Mouse (Mus musculus): ENCODE measurements around the gene Vasp.
"Not testable (repeated sequence)": the region's sequence is repeated elsewhere in the genome, so short reads cannot be mapped to it uniquely, and the experiment has no call there.

Gene Vasp

GRCm38 (mm10) chr7:19303770-19304169, 32.2 kb upstream of the Vasp start:
- DNase-seq (ENCODE audit: low spot score in 2 of 2): no peak

DNA sequence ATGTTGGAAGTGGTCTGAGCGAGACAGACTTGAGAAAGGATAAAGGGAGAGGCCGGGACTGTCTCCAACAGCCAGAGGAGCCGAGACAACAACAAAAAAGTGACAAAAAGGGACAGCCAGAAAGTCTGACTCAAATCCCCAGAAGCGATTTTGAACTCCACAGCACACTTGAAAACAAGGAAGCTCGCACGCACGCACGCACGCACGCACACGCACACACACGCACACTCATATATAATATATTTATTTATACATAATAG, 31.4 kb upstream of the Vasp start:
- no peak for DNase-seq (ENCODE audit: low spot score in 2 of 2)

GRCm38 (mm10) chr7:19302264-19303045, 30.8 kb upstream of the Vasp start:
- no peak for DNase-seq (ENCODE audit: low spot score in 2 of 2)

- no peak for DNase-seq (ENCODE audit: low spot score in 2 of 2)
These were observed 30.0 kb upstream of the Vasp start for GRCm38 (mm10) chr7:19301461-19302263.

DNA sequence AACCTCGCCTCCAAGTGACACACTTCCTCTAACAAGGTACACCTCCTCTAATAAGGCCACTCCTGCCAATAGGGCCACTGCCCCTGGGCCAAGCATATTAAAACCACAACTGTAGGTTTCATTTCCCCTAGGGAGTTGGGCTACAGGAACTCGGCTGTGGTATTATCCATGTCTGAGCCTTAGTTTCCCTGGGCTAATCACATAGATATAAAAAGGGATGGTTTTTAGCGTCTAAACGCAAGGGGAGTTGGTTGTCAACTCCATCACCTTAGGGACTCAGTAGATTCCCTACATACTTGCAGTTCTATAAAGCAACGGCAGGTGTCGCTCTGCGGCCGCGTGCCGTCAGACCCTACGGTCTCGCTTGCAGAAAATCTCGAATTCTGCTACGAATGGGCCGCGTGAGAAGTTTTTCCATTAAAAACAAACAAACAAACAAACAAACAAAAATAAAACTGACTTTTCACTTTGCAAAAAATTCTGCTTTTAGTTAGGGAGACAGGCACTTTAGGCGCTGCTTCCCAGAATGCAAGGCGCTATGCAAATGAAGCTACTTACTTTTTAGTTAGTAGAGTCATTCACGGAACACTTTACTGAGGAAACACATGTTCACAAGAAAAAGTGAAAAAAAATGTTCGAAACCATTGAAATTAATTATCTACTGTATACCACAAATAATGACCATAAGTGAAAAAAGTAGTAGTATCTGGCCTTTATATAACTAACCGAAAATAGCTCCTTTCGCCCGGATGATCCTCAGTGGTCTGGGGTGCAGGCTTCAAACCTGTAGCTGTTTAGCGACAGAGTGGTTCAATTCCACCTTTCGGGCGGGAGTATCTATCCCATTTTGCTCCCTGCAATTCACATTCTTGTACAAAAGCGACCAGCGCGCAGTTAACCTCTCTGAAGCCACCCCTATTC, 29.1 kb upstream of the Vasp start:
- peak in 1 of 2 experiments; percentile 77 for DNase-seq (ENCODE audit: low spot score in 2 of 2)

- no peak for DNase-seq (ENCODE audit: low spot score in 2 of 2)
These were observed 27.6 kb upstream of the Vasp start for GRCm38 (mm10) chr7:19299194-19299593.

GRCm38 (mm10) chr7:19297794-19298193, 26.2 kb upstream of the Vasp start:
- no peak for DNase-seq (ENCODE audit: low spot score in 2 of 2)

GRCm38 (mm10) chr7:19297034-19297433, 25.4 kb upstream of the Vasp start:
- DNase-seq (ENCODE audit: low spot score in 2 of 2): no peak

DNA sequence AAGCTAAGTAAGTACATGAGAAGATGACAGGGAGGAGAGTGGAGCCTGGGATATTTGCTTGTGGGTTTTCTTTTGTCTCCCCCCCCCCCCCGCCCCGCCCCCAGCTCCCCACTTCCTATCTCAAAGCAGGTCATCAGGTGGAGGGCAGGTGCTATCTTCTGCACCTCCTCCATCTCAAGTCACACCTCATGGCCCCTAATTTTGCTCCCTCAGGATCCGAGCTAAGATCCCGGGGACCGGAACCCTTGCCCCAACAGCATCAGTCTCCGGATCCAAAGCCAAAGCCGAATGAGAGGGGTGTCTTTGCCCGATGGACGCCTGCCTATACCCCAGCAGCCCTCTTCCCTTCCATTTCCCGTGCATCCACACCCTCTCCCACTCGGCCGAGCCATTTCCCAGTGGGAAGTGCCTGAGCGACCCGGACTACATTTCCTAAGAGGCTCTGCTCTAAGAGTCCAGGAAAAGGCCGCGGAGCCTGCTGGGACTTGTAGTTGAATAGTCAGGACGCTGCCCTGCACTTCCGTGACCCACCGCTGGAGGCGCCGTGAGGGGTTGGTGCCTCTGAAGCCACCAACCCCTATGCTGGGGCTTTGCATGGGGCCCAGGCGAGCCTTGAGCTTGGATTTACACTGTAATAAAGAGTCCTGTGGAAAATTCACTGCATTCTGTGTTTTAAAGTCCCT, 24.0 kb upstream of the Vasp start:
- DNase-seq (ENCODE audit: low spot score in 2 of 2): peak; percentile 88 to 92

DNA sequence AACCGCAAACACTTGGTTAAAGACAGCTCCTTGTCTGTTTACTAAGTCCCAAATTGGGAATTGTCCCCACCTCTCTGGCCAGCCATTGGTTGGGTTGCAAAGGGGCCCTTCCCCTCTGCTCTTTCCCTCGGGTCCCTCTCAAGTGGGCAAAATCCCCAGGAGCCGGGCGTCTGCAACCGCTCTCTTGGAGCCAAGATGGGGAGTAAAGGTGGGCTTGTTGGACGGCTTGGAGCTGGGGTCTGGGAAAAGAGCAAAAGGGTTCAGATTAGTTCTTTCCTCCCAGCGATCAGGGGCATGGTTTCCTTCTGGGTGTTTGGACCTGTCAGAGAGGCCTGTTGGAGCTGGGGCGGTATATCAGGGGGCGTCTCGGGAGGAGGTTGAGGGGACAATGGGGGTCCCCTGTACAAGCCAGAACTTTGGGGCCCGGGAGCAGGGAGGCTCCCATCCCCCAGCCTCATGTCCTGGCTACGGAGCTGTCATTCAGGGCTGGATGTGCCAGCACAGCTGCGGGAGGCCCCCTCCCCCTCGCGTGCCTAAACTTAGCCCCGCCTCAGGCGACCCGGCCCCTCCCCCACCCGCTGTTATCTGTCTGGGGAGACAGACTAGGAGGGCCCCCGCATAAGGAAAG, 19.5 kb upstream of the Vasp start:
- no peak for DNase-seq (ENCODE audit: low spot score in 2 of 2)

DNA sequence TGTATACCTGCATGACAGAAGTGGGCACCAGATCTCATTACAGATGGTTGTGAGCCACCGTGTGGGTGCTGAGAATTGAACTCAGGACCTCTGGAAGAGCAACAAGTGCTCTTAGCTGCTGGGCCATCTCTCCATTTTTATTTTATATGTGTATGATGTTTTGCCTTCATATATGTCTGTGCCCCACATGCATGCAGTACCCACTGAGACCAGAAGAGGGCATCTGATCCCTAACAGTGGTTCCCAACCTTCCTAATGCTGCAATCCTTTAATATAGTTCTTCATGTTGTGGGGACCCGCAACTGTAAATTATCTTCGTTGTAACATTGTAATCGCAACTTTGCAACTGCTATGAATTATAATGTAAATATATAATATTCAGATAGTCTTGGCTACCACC, 13.1 kb upstream of the Vasp start:
- DNase-seq (ENCODE audit: low spot score in 2 of 2): peak in 1 of 2 experiments; percentile 62

DNA sequence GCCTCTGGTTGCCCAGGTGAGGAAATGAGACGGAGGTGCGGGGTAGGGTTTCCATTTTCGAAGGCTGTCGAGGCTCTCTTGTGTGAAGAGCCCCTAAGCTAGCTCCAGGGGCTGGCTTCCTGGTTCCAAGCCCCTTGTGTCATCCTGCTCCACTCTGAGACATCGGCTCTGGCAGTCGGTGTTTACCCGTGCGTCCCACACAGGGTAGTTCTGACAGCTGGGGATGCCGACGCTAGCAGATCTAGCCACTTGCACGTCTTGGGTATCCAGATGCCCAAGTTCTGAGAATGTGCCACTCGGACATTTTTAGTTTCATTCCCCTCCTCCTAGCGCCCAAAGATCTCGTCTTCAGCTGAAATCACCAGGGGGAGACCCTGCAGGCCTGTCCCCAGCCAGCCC, 11.8 kb upstream of the Vasp start:
- peak in 1 of 2 experiments; percentile 33 for DNase-seq (ENCODE audit: low spot score in 2 of 2)

DNA sequence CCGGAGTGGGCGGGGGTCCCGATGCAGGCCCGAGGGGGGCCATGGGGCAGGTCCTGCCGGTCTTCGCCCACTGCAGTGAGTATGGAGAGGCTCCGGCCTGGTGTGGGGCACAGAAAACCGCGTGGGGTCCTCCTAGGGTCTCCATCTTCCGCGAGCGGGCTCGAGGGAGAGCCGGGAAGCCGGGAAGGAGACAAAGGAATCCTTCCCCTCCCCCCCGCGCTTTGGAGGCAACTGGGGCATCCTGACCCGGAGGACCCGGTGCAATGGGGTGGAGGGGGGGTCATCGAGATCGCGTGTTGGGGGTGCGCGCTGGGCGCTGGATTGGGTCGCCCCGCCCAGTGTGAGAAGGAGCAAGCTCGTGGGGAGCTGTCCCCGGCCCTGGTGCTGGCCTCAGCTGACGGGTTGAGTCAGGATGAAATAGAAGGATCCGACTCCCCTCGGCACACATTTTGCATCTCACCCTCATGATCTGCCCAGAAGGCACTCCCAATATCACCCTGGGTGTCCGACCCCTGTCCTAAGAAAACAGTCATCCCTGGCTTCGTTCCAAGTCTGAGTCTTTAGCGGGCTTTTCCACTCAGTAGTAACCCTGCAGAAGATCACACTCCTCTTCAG, 11.3 kb upstream of the Vasp start:
- DNase-seq (ENCODE audit: low spot score in 2 of 2): peak; percentile 61 to 66

DNA sequence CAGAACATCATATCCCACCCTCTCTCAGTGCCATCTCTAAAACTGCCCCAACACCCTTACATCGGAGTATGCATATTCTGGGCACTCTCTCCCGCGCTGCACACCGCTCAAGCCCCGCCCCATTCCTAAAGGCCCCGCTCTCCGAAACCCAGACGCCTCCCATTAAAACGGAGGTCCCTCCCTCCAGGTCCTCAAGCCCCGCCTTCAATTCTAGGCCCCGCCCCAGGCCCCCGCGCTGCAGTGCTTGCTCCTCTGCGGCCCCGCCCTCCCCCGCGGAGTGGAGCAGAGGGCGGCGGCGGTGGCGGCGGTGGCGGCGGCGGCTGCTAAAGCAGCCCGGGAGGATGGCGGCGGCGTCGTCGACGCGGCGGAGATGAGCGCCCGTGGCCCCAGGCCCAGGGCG, 10.8 kb upstream of the Vasp start, which contains the start of gene Rtn2:
TSS of gene Rtn2 (plus strand) at position 240 of the 400 bp plus-strand sequence.
- DNase-seq (ENCODE audit: low spot score in 2 of 2): peak; percentile 75 to 87

DNA sequence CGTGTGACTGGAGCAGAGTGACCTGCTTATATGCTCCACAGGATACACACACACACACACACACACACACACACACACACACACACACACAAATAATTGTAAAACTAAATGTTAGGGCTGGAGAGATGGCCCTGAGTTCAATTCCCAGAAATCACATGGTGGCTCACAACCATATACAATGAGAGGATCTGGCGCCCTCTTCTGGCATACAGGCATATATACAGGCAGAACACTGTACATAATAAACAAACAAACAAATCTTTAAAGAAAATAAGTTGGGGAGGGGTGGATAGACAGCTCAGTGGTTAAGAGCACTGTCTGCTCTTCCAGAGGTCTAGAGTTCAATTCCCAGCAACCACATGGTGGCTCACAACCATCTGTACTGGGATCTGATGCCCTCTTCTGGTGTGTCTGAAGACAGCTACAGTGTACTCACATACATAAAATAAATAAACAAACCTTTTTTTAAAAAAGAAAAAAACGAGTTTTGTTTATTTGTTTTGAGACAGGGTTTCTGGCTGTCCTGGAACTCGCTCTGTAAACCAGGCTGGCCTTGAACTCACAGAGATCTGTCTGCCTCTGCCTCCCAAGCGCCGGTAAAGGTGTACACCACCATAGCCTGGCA, 10.2 kb upstream of the Vasp start:
- not testable (repeated sequence) for DNase-seq (ENCODE audit: low spot score in 2 of 2)

DNA sequence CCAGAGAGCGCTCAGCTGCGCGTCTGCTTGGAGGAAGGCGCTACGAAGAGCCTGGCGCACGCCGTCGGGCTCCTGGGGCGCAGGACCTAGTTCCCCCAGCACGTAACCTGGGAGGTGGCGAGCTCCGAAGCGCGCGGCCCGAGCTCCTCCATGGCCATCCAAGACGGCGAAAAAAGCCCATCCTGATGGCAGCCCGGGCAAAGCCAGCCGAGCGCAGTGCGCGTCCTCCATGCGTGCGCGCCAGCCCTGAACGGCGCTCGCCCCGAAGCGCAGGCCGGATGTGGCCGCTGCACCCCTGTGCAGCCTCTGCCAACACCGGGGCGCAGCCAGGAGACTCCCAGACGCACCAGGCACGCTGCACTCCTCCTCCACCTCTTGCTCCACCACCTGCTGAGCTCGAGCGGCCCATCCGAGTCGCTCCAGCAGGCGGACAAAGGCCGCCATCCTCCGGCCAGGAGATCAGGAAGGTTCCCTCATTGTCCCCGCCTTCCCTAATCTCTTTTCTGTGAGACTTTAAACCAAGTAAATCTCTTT, 8.0 kb upstream of the Vasp start, which contains the start of gene Ppm1n:
TSS of gene Ppm1n (minus strand) at position 484 of the 534 bp plus-strand sequence.
- no peak for DNase-seq (ENCODE audit: low spot score in 2 of 2)

DNA sequence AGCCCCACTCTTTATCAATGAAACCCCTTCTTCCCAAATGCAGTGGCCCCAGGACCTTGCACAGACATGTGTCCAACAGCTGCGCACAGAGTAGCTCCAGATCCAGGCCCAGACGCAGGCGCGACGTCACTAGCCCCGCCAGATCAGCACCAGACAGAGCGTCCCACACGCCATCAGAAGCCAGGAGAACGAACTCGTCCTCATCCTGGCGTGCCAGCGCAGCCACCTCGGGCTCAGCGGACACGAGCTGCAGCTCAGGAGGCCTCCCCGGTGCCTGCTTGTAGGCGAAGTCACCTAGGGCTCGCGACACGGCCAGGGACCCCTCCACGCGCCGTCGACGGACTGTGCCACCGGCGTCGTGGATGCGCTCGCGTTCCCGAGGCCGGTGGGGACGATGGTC, 7.4 kb upstream of the Vasp start:
- DNase-seq (ENCODE audit: low spot score in 2 of 2): no peak

DNA sequence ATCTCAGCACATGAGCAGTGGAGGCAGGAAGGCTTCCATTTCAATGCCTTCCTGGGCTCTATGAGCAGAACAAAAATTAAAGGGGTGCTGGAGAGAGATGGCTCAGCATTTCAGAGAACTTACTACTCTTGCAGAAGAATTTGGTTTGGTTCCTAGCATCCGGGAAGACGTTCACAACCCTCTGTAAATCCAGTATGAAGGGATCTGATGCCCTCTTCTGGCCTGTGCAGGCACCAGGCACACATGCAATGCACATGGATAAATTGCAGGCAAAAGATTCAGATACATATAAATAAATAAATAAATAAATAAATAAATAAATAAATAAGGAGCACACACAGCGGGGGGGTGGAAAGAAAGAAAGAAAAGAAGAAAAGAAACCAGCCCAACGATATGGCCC, 4.6 kb upstream of the Vasp start:
- DNase-seq (ENCODE audit: low spot score in 2 of 2): no peak

- DNase-seq (ENCODE audit: low spot score in 2 of 2): peak in 1 of 2 experiments; percentile 48
These were observed 652 bp upstream of the Vasp start for GRCm38 (mm10) chr7:19272173-19272764.
